Mouse (Mus musculus): ENCODE results near the gene St6galnac6.
A peak's percentile ranks its signal among the peaks of the same experiment; 100 is the strongest.

Gene St6galnac6

DNA sequence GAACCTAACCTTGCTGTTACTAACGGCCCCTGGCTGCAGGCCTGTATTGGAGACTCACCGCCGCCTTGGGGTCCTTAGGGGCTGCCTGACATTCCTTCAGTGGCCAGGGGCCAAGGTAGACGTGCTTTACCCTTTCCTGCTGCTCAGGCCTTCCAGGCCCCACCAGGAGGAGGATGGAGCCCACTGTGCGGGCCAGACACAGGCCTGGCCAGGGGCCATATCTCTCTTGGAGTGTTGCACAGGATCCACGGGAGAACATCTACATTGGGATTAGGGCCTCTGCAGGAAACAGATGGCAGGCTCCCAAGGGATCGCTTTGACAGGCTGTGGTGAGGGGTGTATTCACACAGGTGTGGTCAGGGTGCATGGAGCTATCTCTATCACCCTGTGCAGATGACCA is 43.3 kb downstream of the St6galnac6 start:
- Histone ChIP-seq H3K4me3 (replicated peaks; ENCODE audit: low read length) (0 out of 2 replicates have a peak overlapping the region, but pooled peaks have one; percentile 7), H3K9me3 (ENCODE audit: low read length) (no peaks in the 10 kb centered on the region), H3K4me1 (replicated peaks; ENCODE audit: low read depth, low read length) (peaks cover 50% of the 10 kb centered on the region), H3K27me3 (ENCODE audit: insufficient read depth, low read length) (no peaks in the 10 kb centered on the region), H3K36me3 (ENCODE audit: insufficient read depth, low read length) (no peaks in the 10 kb centered on the region)
- TF ChIP-seq POU5F1 (IDR thresholded peaks at IDR 0.05; ENCODE audit: borderline replicate concordance, low read length) = no peak
- no peak for TF ChIP-seq NANOG (IDR thresholded peaks at IDR 0.05; ENCODE audit: borderline replicate concordance, low read length)
- TF ChIP-seq CTCF (conservative IDR thresholded peaks at IDR 0.05; ENCODE audit: low read length) = no peak

DNA sequence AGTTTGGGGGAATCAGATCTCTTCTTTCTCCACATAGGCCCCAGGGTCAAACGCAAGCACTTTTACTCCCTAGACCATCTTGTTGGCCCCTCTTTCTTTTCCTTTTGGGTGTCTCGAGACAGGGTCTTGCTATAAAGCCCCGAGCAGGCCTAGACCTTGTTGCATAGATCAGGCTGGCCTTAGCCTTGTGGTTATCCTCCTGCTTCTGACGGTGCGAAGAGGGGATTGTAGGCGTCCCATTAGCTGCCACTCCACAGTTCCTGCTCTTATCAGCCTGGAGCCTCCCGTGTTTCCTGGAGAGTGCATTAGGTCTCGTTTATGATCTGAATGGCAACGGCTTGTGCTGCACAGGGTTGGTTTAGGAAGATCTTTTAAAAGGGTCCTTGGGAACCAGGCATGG is 44.6 kb downstream of the St6galnac6 start:
- Histone ChIP-seq H3K9me3 (ENCODE audit: low read length) (no peaks in the 10 kb centered on the region), H3K4me3 (replicated peaks; ENCODE audit: low read length) (no peak overlapping the region), H3K4me1 (replicated peaks; ENCODE audit: low read depth, low read length) (peaks cover 54% of the 10 kb centered on the region), H3K27me3 (ENCODE audit: insufficient read depth, low read length) (no peaks in the 10 kb centered on the region), H3K36me3 (ENCODE audit: insufficient read depth, low read length) (peaks cover 6% of the 10 kb centered on the region)
- TF ChIP-seq POU5F1 (IDR thresholded peaks at IDR 0.05; ENCODE audit: borderline replicate concordance, low read length) = no peak
- TF ChIP-seq NANOG (IDR thresholded peaks at IDR 0.05; ENCODE audit: borderline replicate concordance, low read length) = no peak
- no peak for TF ChIP-seq CTCF (conservative IDR thresholded peaks at IDR 0.05; ENCODE audit: low read length)

DNA sequence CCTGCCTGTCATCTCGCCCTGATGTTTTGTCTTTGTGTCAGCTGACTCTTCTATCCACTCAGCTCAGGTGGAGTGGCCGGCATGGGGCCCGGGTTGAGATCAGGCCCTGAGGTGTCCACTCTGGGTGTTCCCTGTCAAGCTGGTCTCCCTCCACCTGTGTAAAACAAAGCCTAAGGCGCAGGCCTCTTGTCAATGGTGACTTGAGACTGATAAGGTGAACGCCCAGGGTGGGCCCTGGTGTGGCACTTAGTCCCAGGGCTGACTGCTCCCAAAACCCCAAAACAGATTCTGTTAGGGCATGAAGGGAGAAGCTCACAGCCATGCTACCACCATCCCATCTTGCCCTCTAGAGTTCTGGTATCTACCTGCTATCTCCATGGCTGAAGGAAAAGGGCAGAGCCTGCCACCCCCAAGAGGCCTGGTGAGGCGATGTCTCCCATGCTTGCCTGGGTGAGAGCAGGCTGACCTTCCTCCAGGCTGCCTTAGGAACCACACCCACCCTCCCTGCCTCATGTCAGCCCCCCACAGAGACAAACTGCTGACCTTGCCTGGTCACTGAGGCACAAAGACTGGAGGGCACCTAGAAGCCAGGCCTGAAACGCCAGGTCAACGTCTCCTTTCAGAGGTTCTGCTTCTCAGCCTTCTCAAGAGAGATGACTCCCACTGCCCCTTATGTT is 45.4 kb downstream of the St6galnac6 start:
- H3K9me3 ChIP-seq (ENCODE audit: low read length) = no peaks in the 10 kb centered on the region
- peaks cover 58% of the 10 kb centered on the region for H3K4me1 ChIP-seq (replicated peaks; ENCODE audit: low read depth, low read length)
- H3K27me3 ChIP-seq (ENCODE audit: insufficient read depth, low read length) = no peaks in the 10 kb centered on the region
- TF ChIP-seq NANOG (IDR thresholded peaks at IDR 0.05; ENCODE audit: borderline replicate concordance, low read length) (no peak), CTCF (conservative IDR thresholded peaks at IDR 0.05; ENCODE audit: low read length) (no peak), POU5F1 (IDR thresholded peaks at IDR 0.05; ENCODE audit: borderline replicate concordance, low read length) (no peak)
- H3K36me3 ChIP-seq (ENCODE audit: insufficient read depth, low read length) = peaks cover 11% of the 10 kb centered on the region
- H3K4me3 ChIP-seq (replicated peaks; ENCODE audit: low read length) = no peak overlapping the region

DNA sequence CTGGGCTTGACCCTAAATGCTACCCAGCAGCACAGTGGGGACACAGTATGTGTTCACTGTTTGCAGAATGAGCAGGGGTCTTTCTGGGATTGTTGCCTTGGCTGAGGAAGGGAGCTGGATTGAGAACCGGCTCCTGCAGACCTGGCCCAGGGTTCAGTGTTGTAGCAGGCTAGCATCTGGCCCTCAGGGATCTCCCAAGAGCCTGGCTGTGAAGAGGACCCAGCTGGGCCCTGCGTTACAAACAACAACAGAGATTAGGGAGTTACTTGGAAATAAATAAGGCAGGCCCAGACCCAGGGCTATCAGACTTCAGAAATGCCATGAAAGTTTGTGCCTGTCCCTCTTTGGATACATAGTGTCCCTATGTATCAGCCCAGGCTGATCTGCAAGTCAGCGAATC is 46.1 kb downstream of the St6galnac6 start:
- no peaks in the 10 kb centered on the region for H3K27me3 ChIP-seq (ENCODE audit: insufficient read depth, low read length)
- TF ChIP-seq CTCF (conservative IDR thresholded peaks at IDR 0.05; ENCODE audit: low read length) = no peak
- no peak for TF ChIP-seq POU5F1 (IDR thresholded peaks at IDR 0.05; ENCODE audit: borderline replicate concordance, low read length)
- TF ChIP-seq NANOG (IDR thresholded peaks at IDR 0.05; ENCODE audit: borderline replicate concordance, low read length) = no peak
- H3K9me3 ChIP-seq (ENCODE audit: low read length) = no peaks in the 10 kb centered on the region
- peaks cover 53% of the 10 kb centered on the region for H3K4me1 ChIP-seq (replicated peaks; ENCODE audit: low read depth, low read length)
- peaks cover 18% of the 10 kb centered on the region for H3K36me3 ChIP-seq (ENCODE audit: insufficient read depth, low read length)
- peak overlapping the region; percentile 85; the same call in 1 of the 2 replicates for H3K4me3 ChIP-seq (replicated peaks; ENCODE audit: low read length)

DNA sequence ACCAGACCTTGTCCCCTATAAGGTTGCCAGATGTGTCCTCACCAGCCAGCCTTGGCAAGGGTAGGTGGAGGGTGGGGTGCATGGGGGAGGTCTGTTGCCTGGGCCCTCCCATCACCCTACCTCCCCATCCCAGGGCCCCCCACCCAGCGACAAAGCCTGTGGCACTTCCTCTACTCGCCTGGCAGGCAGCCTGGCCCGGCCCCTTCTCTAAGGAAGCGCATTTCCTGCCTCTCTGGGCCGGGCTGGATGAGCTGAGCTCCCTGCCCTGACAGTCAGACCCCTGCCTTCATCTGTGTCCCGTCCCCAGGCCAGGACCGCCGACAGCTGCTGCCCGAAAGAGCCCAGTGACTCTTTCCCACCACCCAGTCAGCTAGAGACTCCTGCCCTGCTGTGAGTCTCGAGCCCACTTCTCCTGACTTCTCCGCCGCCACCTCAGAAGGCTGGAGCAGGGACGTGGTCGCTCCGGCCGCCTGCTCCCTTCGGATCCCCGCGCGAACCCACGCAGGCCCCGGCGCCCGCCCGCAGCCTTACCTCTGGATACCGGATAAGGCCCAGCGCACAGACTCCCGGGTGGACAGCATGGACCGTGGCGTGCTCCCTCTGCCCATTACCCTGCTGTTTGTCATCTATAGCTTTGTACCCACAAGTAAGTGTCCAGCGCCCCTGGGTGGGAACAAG is 47.0 kb downstream of the St6galnac6 start, which contains the start of gene Eng:
Gene Eng (plus strand): TSS at position 217 of the 678 bp plus-strand sequence.
- Histone ChIP-seq H3K9me3 (ENCODE audit: low read length) (no peaks in the 10 kb centered on the region), H3K27me3 (ENCODE audit: insufficient read depth, low read length) (no peaks in the 10 kb centered on the region), H3K36me3 (ENCODE audit: insufficient read depth, low read length) (peaks cover 27% of the 10 kb centered on the region), H3K4me3 (replicated peaks; ENCODE audit: low read length) (peak within 1 kb of the TSS; percentile 85), H3K4me1 (replicated peaks; ENCODE audit: low read depth, low read length) (peaks cover 53% of the 10 kb centered on the region)
- TF ChIP-seq POU5F1 (IDR thresholded peaks at IDR 0.05; ENCODE audit: borderline replicate concordance, low read length) (no peak), NANOG (IDR thresholded peaks at IDR 0.05; ENCODE audit: borderline replicate concordance, low read length) (no peak), CTCF (conservative IDR thresholded peaks at IDR 0.05; ENCODE audit: low read length) (no peak)

DNA sequence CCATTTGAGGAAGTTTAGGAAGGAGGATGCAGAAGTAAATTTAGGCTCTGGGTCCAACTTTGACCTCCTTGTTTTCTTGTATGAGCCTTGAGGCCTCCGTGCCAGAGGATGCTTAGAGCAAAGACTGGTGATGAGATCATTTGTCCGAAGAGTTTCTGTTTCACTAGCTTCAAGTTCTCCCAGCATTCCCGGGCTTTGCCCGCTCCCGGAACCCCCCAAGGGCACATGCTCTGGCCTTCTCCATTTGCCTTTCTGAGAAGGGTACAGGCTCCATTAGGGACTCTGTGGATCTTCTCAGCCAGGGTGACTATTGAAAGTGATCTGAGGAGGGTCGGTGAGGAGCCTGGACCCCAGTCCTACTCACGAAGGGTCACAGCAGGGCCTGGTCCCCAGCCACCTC is 47.9 kb downstream of the St6galnac6 start:
- H3K27me3 ChIP-seq (ENCODE audit: insufficient read depth, low read length) = no peaks in the 10 kb centered on the region
- peaks cover 34% of the 10 kb centered on the region for H3K36me3 ChIP-seq (ENCODE audit: insufficient read depth, low read length)
- no peaks in the 10 kb centered on the region for H3K9me3 ChIP-seq (ENCODE audit: low read length)
- TF ChIP-seq POU5F1 (IDR thresholded peaks at IDR 0.05; ENCODE audit: borderline replicate concordance, low read length) = no peak
- TF ChIP-seq CTCF (conservative IDR thresholded peaks at IDR 0.05; ENCODE audit: low read length) = no peak
- no peak for TF ChIP-seq NANOG (IDR thresholded peaks at IDR 0.05; ENCODE audit: borderline replicate concordance, low read length)
- peaks cover 58% of the 10 kb centered on the region for H3K4me1 ChIP-seq (replicated peaks; ENCODE audit: low read depth, low read length)
- peak overlapping the region; percentile 85 for H3K4me3 ChIP-seq (replicated peaks; ENCODE audit: low read length)

DNA sequence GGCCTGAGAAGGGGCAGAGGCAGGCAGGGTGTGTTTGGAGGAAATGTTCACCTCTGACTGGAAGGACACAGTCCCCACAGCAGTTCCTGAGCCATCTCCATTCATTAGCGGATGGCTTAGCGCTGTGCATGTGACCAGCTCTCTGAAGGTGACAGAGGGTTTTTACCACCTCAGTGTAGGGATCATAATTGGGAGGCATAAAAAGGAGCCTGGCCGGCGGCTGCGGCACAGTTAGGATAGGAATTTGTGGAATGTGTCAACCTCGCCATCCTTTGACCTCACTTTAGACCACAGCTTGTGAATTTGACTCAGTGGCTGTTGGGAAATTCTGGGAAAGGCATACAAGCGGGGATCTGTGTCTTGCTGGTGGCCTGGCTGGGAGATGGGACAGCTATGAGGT is 54.3 kb downstream of the St6galnac6 start:
- TF ChIP-seq NANOG (IDR thresholded peaks at IDR 0.05; ENCODE audit: borderline replicate concordance, low read length) (no peak), CTCF (conservative IDR thresholded peaks at IDR 0.05; ENCODE audit: low read length) (no peak), POU5F1 (IDR thresholded peaks at IDR 0.05; ENCODE audit: borderline replicate concordance, low read length) (no peak)
- Histone ChIP-seq H3K4me3 (replicated peaks; ENCODE audit: low read length) (peak overlapping the region; percentile 64), H3K36me3 (ENCODE audit: insufficient read depth, low read length) (peaks cover 73% of the 10 kb centered on the region), H3K9me3 (ENCODE audit: low read length) (no peaks in the 10 kb centered on the region), H3K27me3 (ENCODE audit: insufficient read depth, low read length) (no peaks in the 10 kb centered on the region), H3K4me1 (replicated peaks; ENCODE audit: low read depth, low read length) (peaks cover 52% of the 10 kb centered on the region)

DNA sequence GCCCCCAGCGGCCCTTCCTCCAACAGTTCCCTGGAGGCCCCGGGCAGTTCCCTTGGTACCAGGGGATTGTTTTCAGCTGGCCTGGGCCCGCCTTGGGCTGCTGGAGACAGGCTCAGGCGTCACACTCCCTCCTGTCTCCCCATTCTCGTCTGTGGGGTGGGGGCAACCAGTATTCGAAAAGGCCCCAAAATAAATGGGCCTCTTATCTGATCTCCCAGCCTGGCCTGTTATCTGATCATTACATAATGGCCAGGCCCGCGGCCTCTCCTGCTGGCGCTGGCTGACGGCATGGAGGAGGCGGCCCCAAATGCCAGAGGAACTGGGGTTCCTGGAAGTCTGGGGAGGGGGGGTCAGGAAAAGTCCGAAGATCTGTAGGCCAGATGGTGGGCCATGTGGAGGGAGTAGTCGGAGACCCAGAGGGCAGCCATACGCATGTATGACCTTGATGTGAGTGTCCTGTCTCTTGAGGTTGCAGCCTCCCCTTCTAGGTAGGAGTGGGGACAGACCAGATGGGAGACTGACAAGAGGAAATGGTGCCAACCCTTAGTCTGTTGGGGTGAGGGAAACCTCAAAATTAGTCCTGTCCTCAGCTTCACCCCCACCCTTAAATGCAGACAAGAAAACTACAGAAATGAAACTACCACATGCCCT is 55.4 kb downstream of the St6galnac6 start:
- H3K27me3 ChIP-seq (ENCODE audit: insufficient read depth, low read length) = no peaks in the 10 kb centered on the region
- peaks cover 76% of the 10 kb centered on the region for H3K36me3 ChIP-seq (ENCODE audit: insufficient read depth, low read length)
- H3K9me3 ChIP-seq (ENCODE audit: low read length) = no peaks in the 10 kb centered on the region
- TF ChIP-seq CTCF (conservative IDR thresholded peaks at IDR 0.05; ENCODE audit: low read length) (no peak), NANOG (IDR thresholded peaks at IDR 0.05; ENCODE audit: borderline replicate concordance, low read length) (no peak), POU5F1 (IDR thresholded peaks at IDR 0.05; ENCODE audit: borderline replicate concordance, low read length) (no peak)
- peaks cover 47% of the 10 kb centered on the region for H3K4me1 ChIP-seq (replicated peaks; ENCODE audit: low read depth, low read length)
- H3K4me3 ChIP-seq (replicated peaks; ENCODE audit: low read length) = peak overlapping the region; percentile 64

Measured in E14TG2a.4 (cell line).